Mouse (Mus musculus) spleen, adult 2 months (tissue): ENCODE measurements around the gene Chst7. TPM values are rescaled to one million over a fixed set of nuclear protein-coding genes. Genes with fewer than 3 reads are reported as not detected.

Experiments used
- DNase-seq, 2 experiments: peaks; one replicate each; pipeline versions ENCODE4 v3.0.0 to v3.0.0-alpha.2; 2012 to 2021; ENCODE audit warnings: low spot score in 2 of 2, low read depth in 1 of 2
- H3K27ac ChIP-seq: fragments of 200-500 bp; 2 replicates; pipeline ENCODE4 v1.5.1; 2012; ENCODE audit warnings: low read length, inconsistent platforms; ENCODE audit not compliant: insufficient read depth
- H3K27me3 ChIP-seq: fragments of 200-500 bp; 2 replicates; pipeline ENCODE4 v1.6.1; 2012; ENCODE audit warnings: mild to moderate bottlenecking, moderate library complexity, low read length, inconsistent platforms; ENCODE audit not compliant: control insufficient read depth, insufficient read depth
- H3K36me3 ChIP-seq: fragments of 200-500 bp; 2 replicates; pipeline ENCODE4 v1.6.1; 2012; ENCODE audit warnings: mild to moderate bottlenecking, low read length, inconsistent platforms; ENCODE audit not compliant: control insufficient read depth, insufficient read depth
- H3K4me1 ChIP-seq: fragments of 200-500 bp; 2 replicates; pipeline ENCODE4 v1.6.1; 2011; ENCODE audit warnings: inconsistent platforms; ENCODE audit not compliant: control insufficient read depth, insufficient read depth, insufficient read length
- H3K4me3 ChIP-seq: fragments of 200-500 bp; 2 replicates; pipeline ENCODE4 v1.5.1; 2011; ENCODE audit warnings: mild to moderate bottlenecking, inconsistent platforms; ENCODE audit not compliant: insufficient read depth, insufficient read length; ENCODE audit errors: extremely low read depth
- CTCF ChIP-seq: fragments of 200-500 bp; IDR thresholded peaks from 2 replicates; pipeline ENCODE4 v1.5.1; 2011; ENCODE audit warnings: mild to moderate bottlenecking, inconsistent platforms; ENCODE audit not compliant: insufficient read depth, insufficient read length, insufficient replicate concordance; ENCODE audit errors: extremely low read depth
- POLR2A ChIP-seq: fragments of 200-500 bp; IDR thresholded peaks from 2 replicates; pipeline ENCODE4 v1.6.1; 2011; ENCODE audit warnings: low read depth, low read length, inconsistent platforms
- WGBS: fragments of 180-500 bp; shearing (Covaris S2); methylation state at CpG from one replicate; pipeline ENCODE4 v1.1.7; 2018; 5-methylcytosine and 5-hydroxymethylcytosine counted together
- polyA plus RNA-seq: library from polyadenylated mRNA; depleted of rRNA; stranded (reverse); fragments of >200 nt; gene quantifications from 2 replicates; pipeline ENCODE4 v1.2.3, GENCODE M21; 2012; rRNA removed

Gene Chst7
- polyA plus RNA-seq: 2.5 and 3.8 TPM in 2 replicates

GRCm38 (mm10) chrX:20059381-20059971, at the start of gene Chst7:
Chst7 (plus strand) TSS chrX:20059560.
- peaks cover 4% of the 10 kb centered on the region; the same call in 1 of the 2 replicates for H3K4me1 ChIP-seq
- TF ChIP-seq POLR2A: no peak
- TF ChIP-seq CTCF: no peak
- H3K27ac ChIP-seq: no peak within 1 kb of the TSS
- peak in 1 of 2 experiments; percentile 11 for DNase-seq
- H3K27me3 ChIP-seq: no peaks in the 10 kb centered on the region; the same call in 1 of the 2 replicates
- no peaks in the 10 kb centered on the region for H3K36me3 ChIP-seq
- peak within 1 kb of the TSS; percentile 48 for H3K4me3 ChIP-seq
- WGBS: 33% methylated on average over 40 of the region's 40 CpGs

- 90% methylated on average over 2 of the region's 2 CpGs for WGBS
- Histone ChIP-seq H3K36me3 (no peaks in the 10 kb centered on the region), H3K4me1 (no peaks in the 10 kb centered on the region), H3K27ac (no peak overlapping the region), H3K4me3 (no peak overlapping the region), H3K27me3 (no peaks in the 10 kb centered on the region)
- no peak for DNase-seq
- TF ChIP-seq CTCF (no peak), POLR2A (no peak)
These were observed 47.1 kb upstream of the Chst7 start for GRCm38 (mm10) chrX:20012211-20012610.

DNA sequence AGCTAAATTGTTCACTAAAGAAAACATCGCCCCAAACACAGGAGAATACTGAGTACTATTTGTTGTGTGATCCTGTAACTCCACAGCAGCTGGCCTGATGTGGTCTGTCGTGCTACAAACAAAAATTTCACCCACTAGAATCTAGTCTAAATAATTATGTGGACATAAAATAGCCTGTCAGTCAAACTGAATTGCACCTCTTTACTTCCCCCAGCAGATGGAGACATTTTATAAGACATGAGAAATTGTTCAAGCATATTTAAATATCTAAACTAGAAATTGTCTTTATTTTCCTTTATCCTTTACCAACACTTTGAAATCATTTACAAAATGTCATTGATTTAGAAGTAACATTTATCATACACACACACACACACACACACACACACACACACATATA, 38.4 kb upstream of the Chst7 start:
- Histone ChIP-seq H3K27me3 (no peaks in the 10 kb centered on the region), H3K36me3 (no peaks in the 10 kb centered on the region), H3K4me3 (no peak overlapping the region), H3K27ac (no peak overlapping the region), H3K4me1 (no peaks in the 10 kb centered on the region)
- WGBS: 47% methylated on average over 2 of the region's 2 CpGs
- TF ChIP-seq CTCF (no peak), POLR2A (no peak)
- peak in 1 of 2 experiments; percentile 0 for DNase-seq

- H3K27ac ChIP-seq: no peak overlapping the region
- WGBS: 32% methylated on average over 65 of the region's 65 CpGs
- H3K4me1 ChIP-seq: peaks cover 4% of the 10 kb centered on the region; the same call in 1 of the 2 replicates
- H3K4me3 ChIP-seq: peak overlapping the region; percentile 48
- DNase-seq: no peak
- TF ChIP-seq POLR2A (no peak), CTCF (no peak)
- H3K36me3 ChIP-seq: no peaks in the 10 kb centered on the region
- H3K27me3 ChIP-seq: no peaks in the 10 kb centered on the region; the same call in 1 of the 2 replicates
These were observed 872 bp downstream of the Chst7 start for GRCm38 (mm10) chrX:20060096-20060768.

GRCm38 (mm10) chrX:20060769-20061315, 1.5 kb downstream of the Chst7 start:
- WGBS: 37% methylated on average over 47 of the region's 47 CpGs
- Histone ChIP-seq H3K4me1 (peaks cover 4% of the 10 kb centered on the region; the same call in 1 of the 2 replicates), H3K36me3 (no peaks in the 10 kb centered on the region), H3K4me3 (peak overlapping the region; percentile 48; the same call in 1 of the 2 replicates), H3K27me3 (no peaks in the 10 kb centered on the region; the same call in 1 of the 2 replicates), H3K27ac (no peak overlapping the region)
- peak in 1 of 2 experiments; percentile 3 for DNase-seq
- TF ChIP-seq POLR2A (no peak), CTCF (no peak)

DNA sequence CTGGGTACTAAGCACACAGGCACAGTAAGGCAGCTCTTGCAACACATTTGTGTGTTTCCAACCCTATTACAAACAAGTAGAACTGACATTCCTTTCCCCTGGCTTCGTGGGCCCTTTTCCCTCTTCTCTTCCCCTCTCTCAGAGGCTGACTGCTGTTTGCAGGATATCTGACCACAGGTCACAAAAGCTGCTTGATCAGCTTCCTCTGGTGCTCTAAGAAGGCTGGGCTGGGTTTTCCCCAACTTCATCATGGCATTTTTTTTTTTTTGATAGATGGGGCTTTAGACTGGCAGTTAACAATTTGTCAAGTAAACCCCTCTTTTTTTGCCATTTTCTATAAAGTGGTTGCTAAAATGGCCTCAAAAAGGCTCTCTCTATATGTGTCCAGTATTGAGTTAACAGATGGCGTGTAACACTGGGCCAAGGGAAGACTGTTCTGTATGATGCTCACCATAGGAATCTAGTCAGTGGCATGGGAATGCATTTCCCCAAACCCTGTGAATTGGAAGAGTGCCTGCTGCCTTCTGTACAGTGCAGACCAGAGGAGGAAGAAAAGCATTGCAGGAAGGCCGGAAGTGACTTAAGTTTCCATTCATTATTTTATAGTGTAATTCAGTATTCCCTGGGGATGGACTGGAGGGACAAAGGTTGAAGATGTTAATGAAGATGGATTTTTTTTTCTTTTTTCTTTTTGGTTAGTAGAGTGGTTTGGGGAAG, 2.6 kb downstream of the Chst7 start:
- TF ChIP-seq CTCF (no peak), POLR2A (no peak)
- Histone ChIP-seq H3K27ac (no peak overlapping the region), H3K4me3 (no peak overlapping the region), H3K27me3 (no peaks in the 10 kb centered on the region; the same call in 1 of the 2 replicates), H3K4me1 (peaks cover 4% of the 10 kb centered on the region; the same call in 1 of the 2 replicates), H3K36me3 (no peaks in the 10 kb centered on the region)
- 63% methylated on average over 3 of the region's 3 CpGs for WGBS
- DNase-seq: no peak
